Mouse (Mus musculus) layer of hippocampus, postnatal 25 days (tissue): ENCODE measurements around the gene Lrrc23. TPM values are rescaled to one million over a fixed set of nuclear protein-coding genes. Genes with fewer than 3 reads are reported as not detected.
"Not testable (repeated sequence)": the region's sequence is repeated elsewhere in the genome, so short reads cannot be mapped to it uniquely, and the experiment has no call there.

ENCODE experiments used
- DNase-seq, 2 experiments: peaks; one replicate each; pipeline ENCODE4 v3.0.0; 2022; ENCODE audit warnings: mixed read lengths in 2 of 2, low spot score in 1 of 2; ENCODE audit errors: extremely low spot score in 1 of 2
- total RNA-seq, 2 experiments: library from RNA; stranded (reverse); gene quantifications; 2 replicates each; pipeline ENCODE4 v1.2.3; 2021

Gene Lrrc23
- total RNA-seq, 2 experiments from 2014 or later, result 1.7 TPM

- DNase-seq, result peak; percentile 36 to 39
These were observed 29.0 kb upstream of the Lrrc23 start, which contains the start of gene Spsb2 for GRCm38 (mm10) chr6:124808358-124809012. TSS of gene Spsb2 (plus strand) at chr6:124808661.

DNA sequence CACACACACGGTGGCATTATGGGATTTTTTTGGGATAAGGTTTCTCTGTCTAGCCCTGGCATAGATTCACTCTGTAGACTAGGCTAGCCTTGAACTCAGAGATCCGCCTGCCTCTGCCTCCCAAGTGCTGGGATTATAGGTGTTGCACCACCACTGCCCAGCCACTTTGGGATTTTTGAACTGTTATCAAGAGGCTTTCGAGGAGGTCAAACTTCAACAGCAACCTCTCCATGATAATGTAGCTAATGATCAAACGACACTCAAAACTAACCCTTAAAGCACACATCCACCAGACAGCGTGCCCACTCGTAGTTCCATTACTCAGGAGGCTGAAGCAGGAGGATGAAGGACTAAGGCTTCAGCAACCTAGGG lies 28.4 kb upstream of the Lrrc23 start:
- DNase-seq, result no peak

- no peak for DNase-seq
These were observed 27.8 kb upstream of the Lrrc23 start for GRCm38 (mm10) chr6:124807366-124807765.

DNA sequence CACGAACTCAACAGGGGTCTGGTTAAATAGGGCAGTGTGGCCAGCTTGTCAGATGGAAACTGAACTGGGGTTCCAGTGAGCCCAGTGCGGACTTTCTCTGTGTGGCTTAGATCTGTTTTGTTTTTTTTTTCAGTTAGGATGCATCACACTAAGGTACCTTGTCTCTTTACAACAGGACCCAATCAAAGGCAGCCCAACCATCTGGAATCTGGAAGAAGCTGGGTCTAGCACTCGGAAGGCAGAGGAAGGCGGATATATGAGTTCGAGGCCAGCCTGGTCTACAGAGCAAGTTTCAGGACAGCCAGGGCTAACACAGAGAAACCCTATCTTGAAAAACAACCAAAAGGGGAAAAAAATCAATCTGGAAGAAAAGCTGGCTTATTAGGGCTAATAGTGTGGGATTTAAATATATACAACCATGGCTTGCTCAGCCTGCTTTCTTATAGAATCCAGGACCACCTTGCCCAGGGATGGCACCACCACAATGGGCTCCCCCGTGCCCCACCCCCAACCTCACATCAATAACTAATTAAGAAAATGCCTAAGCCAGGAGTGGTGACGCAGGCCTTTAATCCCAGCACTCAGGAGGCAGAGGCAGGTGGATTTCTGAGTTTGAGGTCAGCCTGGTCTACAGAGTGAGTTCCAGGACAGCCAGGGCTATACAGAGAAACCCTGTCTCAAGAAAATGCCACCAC lies 27.1 kb upstream of the Lrrc23 start:
- DNase-seq, result no peak

- DNase-seq, result peak; percentile 91 to 96
These were observed 26.1 kb upstream of the Lrrc23 start for GRCm38 (mm10) chr6:124805341-124806321.

- DNase-seq, result no peak
These were observed 24.8 kb upstream of the Lrrc23 start for GRCm38 (mm10) chr6:124804341-124804740.

GRCm38 (mm10) chr6:124803691-124804090 lies 24.2 kb upstream of the Lrrc23 start:
- DNase-seq, result not testable (repeated sequence)

GRCm38 (mm10) chr6:124803061-124803460 lies 23.5 kb upstream of the Lrrc23 start:
- DNase-seq, result no peak

- not testable (repeated sequence) for DNase-seq
These were observed 22.9 kb upstream of the Lrrc23 start for GRCm38 (mm10) chr6:124802400-124802799.

GRCm38 (mm10) chr6:124796200-124796599 lies 16.7 kb upstream of the Lrrc23 start:
- no peak for DNase-seq

- no peak for DNase-seq
These were observed 16.3 kb upstream of the Lrrc23 start for GRCm38 (mm10) chr6:124795781-124796180.

DNA sequence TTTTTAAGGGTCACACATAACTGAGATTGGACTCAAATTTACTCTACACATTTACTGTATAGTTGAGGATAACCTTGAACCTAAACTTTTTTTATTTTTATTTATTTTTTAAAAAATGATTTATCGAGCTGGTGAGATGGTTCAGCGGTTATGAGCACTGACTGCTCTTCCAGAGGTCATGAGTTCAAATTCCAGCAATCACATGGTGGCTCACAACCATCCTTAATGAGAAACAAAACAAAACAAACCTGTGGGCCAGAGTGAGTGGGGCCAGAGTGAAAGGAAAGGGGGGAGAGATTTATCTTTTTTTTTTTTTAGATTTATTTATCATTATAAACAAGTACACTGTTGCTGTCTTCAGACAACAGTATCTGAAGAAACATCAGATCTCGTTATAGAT lies 12.4 kb upstream of the Lrrc23 start:
- no peak for DNase-seq

DNA sequence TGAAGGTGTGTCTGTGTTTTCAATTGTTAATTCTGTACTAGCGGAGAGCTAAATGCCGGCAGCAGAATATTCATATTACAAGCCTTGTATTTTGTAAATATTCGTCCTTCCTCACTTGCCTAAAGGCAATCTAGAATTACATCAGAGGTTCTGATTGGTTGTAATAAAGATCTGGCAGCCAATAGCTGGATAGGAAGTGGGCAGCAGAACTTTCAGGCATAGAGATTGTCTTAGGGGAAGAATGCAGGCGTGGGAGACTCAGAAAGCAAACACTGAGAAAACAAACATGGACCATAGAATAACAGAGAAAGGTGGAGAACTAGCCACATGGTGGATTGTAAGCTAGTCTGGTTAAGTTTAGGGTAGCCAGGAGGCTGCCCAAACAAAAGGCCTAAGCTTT lies 10.6 kb upstream of the Lrrc23 start:
- no peak for DNase-seq

DNA sequence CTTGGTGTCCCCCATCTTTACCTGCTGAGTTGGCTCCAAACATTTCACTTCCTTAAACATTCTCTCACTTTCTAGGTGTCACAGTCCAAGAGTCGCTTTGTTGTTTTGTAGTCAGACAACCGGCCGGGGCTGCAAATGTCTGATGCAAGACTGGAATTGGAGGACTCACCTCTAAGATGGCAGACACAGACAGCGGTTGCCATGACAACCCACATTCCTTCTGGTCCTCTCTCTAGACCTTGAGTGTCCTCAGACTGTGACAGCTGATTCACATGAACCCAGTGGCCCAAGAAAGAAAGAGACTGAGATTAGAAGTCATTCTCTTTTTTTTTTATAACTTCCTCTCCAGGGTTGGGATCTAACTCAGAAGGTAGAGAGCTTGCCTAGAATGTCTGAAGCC lies 10.0 kb upstream of the Lrrc23 start:
- no peak for DNase-seq

DNA sequence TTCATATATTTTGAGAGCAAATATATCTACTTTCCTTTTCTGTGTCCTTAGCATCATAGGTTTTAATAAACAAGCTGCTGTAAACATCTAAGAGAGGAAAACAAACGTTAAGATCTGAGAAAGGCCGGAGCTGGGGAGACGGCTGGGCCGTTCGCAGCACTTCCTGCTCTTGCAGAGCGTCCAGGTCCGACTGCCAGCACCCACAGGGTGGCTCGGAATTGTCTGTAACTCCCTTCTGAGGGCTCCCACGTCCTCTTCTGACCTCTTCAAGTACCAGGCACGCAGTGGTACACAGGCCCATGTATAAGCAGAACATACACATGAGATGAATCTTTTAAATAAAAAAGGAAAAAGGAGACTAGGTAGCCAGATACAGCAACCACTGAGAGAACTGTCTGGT lies 8.2 kb upstream of the Lrrc23 start:
- no peak for DNase-seq

DNA sequence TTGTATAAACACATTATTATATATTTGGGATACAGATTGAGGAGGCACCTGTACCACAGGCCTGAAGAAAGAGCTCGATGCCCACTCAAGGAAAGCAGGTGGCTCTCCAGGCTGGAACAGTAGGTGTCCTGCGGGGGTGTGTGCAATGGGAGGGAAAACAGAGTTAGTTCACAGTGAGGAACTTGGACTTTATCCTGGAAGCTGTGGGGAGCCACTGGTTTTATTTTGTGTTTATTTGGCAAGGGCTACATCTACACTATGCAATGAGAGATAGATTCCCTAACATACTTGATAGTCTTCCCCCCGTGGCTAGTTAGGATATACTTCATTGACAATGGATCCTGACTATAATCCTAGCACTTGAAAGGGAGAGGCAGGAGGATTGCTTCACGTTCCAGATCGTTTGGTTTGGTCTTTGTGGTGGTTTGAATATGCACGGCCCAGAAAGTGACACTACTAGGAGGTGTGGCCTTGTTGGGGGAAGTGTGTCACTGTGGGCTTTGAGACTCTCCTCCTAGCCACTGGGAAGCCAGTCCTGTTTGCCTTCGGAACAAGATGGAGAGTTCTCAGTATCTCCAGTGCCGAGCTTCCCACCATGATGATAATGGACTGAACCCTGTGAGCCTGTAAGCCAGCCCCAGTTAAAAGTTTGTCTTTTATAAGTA lies 7.4 kb upstream of the Lrrc23 start:
- no peak for DNase-seq

DNA sequence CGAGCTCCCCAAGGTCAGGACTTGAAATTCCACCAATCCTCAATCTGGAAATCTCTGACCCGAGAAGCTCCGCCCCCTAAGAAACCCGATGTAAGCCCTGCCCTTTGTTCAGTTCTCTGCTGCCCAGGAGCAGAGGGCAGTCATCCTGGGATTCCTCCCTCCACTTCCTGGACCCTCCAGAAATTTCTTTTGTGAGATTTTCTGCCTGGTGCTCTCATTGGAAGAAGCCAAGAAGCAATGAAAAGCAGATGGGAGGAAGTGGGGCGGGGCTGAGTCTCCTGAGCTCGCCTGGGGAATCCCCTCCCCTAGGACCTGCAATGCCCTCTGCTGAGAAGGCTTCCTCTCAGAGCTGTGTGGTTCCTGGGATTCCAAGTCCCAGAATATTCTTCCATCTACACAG lies 2.9 kb upstream of the Lrrc23 start:
- no peak for DNase-seq

DNA sequence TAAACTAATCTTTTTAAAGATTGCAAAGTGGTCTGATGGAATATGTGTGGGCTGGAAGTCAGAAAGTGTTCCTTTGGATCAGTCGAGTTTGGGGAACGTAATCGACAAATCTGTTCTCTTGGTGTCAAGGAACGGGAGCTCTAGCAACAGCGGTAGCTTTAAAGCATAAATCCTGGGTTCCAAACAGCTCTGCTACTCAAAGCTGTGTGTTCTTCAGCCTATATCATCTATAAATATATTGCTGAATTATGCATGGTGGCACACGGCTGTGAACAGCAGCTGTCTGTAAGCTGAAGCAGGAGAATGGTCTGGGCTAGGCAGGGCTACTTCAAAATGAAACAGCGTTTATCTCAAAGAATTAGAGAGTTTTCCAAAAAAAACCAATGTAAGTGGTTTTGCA lies 1.4 kb upstream of the Lrrc23 start:
- no peak for DNase-seq

- no peak for DNase-seq
These were observed 473 bp upstream of the Lrrc23 start for GRCm38 (mm10) chr6:124779984-124780416.

DNA sequence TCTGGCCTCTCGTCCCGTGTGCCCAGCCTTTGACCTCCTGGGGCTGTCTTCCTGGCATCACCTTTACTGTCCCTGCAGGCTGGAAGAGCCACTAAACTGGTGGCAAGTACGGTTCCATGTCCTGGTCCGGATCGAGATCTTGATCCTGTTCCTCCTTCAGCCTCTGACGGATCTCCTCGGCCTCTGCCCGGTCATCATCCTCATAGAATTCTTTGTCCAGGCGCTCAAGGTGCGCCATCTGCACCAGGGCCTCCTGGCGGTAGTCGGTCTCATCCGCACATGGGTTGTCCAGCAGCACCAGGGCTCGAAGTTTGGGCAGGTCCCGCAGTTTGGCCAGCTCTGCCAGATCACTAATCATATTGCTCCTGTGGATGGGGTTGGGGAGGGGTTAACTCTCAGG lies 9.0 kb downstream of the Lrrc23 start:
- no peak for DNase-seq
